Comparison of ENCODE assay signal across 14 mouse cellular contexts in the genomic region with DNA sequence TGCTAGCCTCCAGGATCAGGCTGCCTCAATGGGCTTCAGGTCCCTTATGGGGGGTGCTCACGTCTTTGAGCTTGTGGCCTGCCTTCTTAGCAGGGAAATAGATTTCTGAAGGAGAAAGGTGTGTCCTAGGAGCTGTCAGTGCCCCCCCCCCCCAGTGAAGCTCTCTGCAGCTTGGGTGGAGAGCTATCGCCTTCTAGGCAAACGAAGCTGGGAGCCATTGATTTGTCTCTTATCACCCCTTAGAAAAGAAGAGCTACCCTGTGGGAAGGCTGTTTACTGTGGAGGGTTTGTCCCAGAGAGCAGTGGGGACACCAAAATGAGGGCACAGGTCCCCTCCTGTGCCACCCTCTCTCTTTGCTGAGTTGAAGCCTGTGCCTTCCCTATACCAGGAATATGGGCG. TPM values are rescaled to one million over a fixed set of nuclear protein-coding genes. Genes with fewer than 3 reads are reported as not detected.
DNase-seq lines count a peak whose midpoint lies in the region; ATAC-seq lines count a peak whose summit lies in the region.
"Had no signal": no experiment of that assay in that cellular context is flagged by ENCODE, and none has a peak within 500 bp of the region (broad histone marks: within the 10 kb centered on the region; RNA-seq: fewer than 3 reads in every experiment).

No protein-coding gene starts in this region.

- no peak for ATAC-seq in heart, embryonic 15.5 days (replicated peaks; ENCODE audit: insufficient number of reproducible peaks, insufficient read depth, low FRiP score, low read depth)
- ATAC-seq in liver, embryonic 15.5 days (ENCODE audit: insufficient read depth), result peak; percentile 74
- ATAC-seq in midbrain, embryonic 16.5 days, result no peak
- ATAC-seq in erythroid progenitor cell, adult 5-6 weeks (replicated peaks; ENCODE audit: low FRiP score, poor library complexity, severe bottlenecking), result no peak

- WGBS in heart, embryonic 15.5 days, result 83% methylated on average over 4 of the region's 4 CpGs
- WGBS in liver, embryonic 15.5 days (ENCODE audit: insufficient replicate concordance), result 37% methylated on average over 4 of the region's 4 CpGs
- 44% methylated on average over 4 of the region's 4 CpGs for WGBS in midbrain, embryonic 16.5 days

- H3K4me2 ChIP-seq in heart, embryonic 15.5 days, result no peak overlapping the region
- peak overlapping the region; percentile 53 for H3K4me2 ChIP-seq in liver, embryonic 15.5 days
- 0 out of 2 replicates have a peak overlapping the region, but pooled peaks have one; percentile 14 for H3K4me2 ChIP-seq in midbrain, embryonic 16.5 days (ENCODE audit: low read length)
- H3K4me2 ChIP-seq: hindbrain, embryonic 15.5 days; limb, embryonic 13.5 days had no signal

- no peak overlapping the region for H3K4me3 ChIP-seq in heart, embryonic 15.5 days
- peak overlapping the region; percentile 27 for H3K4me3 ChIP-seq in erythroblast, embryonic 14.5 days (replicated peaks)
- H3K4me3 ChIP-seq in liver, embryonic 15.5 days (replicated peaks), result no peak overlapping the region; the same call in 1 of the 2 replicates
- no peak overlapping the region for H3K4me3 ChIP-seq in midbrain, embryonic 16.5 days (ENCODE audit: low read depth, low read length)
- H3K4me3 ChIP-seq: hindbrain, embryonic 15.5 days; limb, embryonic 13.5 days had no signal

- H3K27ac ChIP-seq in heart, embryonic 15.5 days, result peak overlapping the region; percentile 7; the same call in 1 of the 2 replicates
- H3K27ac ChIP-seq in liver, embryonic 15.5 days (replicated peaks), result peak overlapping the region; percentile 75
- H3K27ac ChIP-seq in midbrain, embryonic 16.5 days (ENCODE audit: low read length), result peak overlapping the region; percentile 78
- H3K27ac ChIP-seq: hindbrain, embryonic 15.5 days; kidney, postnatal 0 days; limb, embryonic 13.5 days had no signal

- H3K27me3 ChIP-seq in heart, embryonic 15.5 days, result no peaks in the 10 kb centered on the region
- peaks cover 17% of the 10 kb centered on the region for H3K27me3 ChIP-seq in erythroblast, embryonic 14.5 days (ENCODE audit: control insufficient read depth)
- peaks cover 18% of the 10 kb centered on the region for H3K27me3 ChIP-seq in liver, embryonic 15.5 days
- H3K27me3 ChIP-seq in midbrain, embryonic 16.5 days (ENCODE audit: control insufficient read depth, insufficient read depth, low read depth, low read length), result no peaks in the 10 kb centered on the region
- H3K27me3 ChIP-seq: hindbrain, embryonic 15.5 days; limb, embryonic 13.5 days had no signal

- H3K9ac ChIP-seq in heart, embryonic 15.5 days, result no peak overlapping the region
- 0 out of 2 replicates have a peak overlapping the region, but pooled peaks have one; percentile 26 for H3K9ac ChIP-seq in liver, embryonic 15.5 days
- peak overlapping the region; percentile 30; the same call in 1 of the 2 replicates for H3K9ac ChIP-seq in midbrain, embryonic 16.5 days (ENCODE audit: low read depth, low read length)
- H3K9ac ChIP-seq: hindbrain, embryonic 15.5 days; limb, embryonic 13.5 days had no signal

- H3K4me1 ChIP-seq in heart, embryonic 15.5 days (replicated peaks), result peaks cover 59% of the 10 kb centered on the region
- peaks cover 43% of the 10 kb centered on the region for H3K4me1 ChIP-seq in erythroblast, embryonic 14.5 days (ENCODE audit: control insufficient read depth)
- H3K4me1 ChIP-seq in liver, embryonic 15.5 days (replicated peaks), result peaks cover 66% of the 10 kb centered on the region
- peaks cover 59% of the 10 kb centered on the region for H3K4me1 ChIP-seq in midbrain, embryonic 16.5 days (ENCODE audit: control insufficient read depth, insufficient read depth, low read length)

- no peaks in the 10 kb centered on the region for H3K36me3 ChIP-seq in heart, embryonic 15.5 days
- no peaks in the 10 kb centered on the region for H3K36me3 ChIP-seq in erythroblast, embryonic 14.5 days (ENCODE audit: control insufficient read depth)
- H3K36me3 ChIP-seq in liver, embryonic 15.5 days (replicated peaks), result no peaks in the 10 kb centered on the region
- H3K36me3 ChIP-seq in midbrain, embryonic 16.5 days (ENCODE audit: control insufficient read depth, insufficient read depth, low read length), result no peaks in the 10 kb centered on the region
- H3K36me3 ChIP-seq: hindbrain, embryonic 15.5 days; limb, embryonic 13.5 days had no signal

- no peaks in the 10 kb centered on the region for H3K9me3 ChIP-seq in heart, embryonic 15.5 days (replicated peaks)
- H3K9me3 ChIP-seq in erythroblast, embryonic 14.5 days (ENCODE audit: control insufficient read depth, low read length), result no peaks in the 10 kb centered on the region
- no peaks in the 10 kb centered on the region for H3K9me3 ChIP-seq in liver, embryonic 15.5 days (replicated peaks)
- H3K9me3 ChIP-seq in midbrain, embryonic 16.5 days (replicated peaks; ENCODE audit: control insufficient read depth, low read length, poor library complexity, severe bottlenecking), result no peaks in the 10 kb centered on the region
- H3K9me3 ChIP-seq: hindbrain, embryonic 15.5 days; limb, embryonic 13.5 days had no signal

- no peak for DNase-seq in heart, postnatal 4 days
- no peak for DNase-seq in gastrocnemius, adult 18-20 months (ENCODE audit: low spot score)
- DNase-seq: cerebellum, postnatal 10 days; lung, postnatal 14 days; right cerebral cortex, postnatal 14 days; thymus, postnatal 25 days had no signal

RNA-seq across cellular contexts. Expression of a gene that starts 16.5 kb away (rescaled TPM):
- polyA plus RNA-seq in heart, embryonic 15.5 days (2015; fragmentation: Nextera tagmentation; extraction: Ambion mirVana), result 12.4 and 13.1 TPM in 2 replicates
- total RNA-seq in heart, postnatal 4 days (2021), result 10 to 100 TPM; 20.3 to 23.2 TPM
- 0.01 TPM in 1 of 2 replicates, not detected in the other for polyA plus RNA-seq in erythroblast, embryonic 14.5 days (2012)
- polyA plus RNA-seq in liver, embryonic 15.5 days (2015; fragmentation: Nextera tagmentation; extraction: Ambion mirVana), result 0.74 and 0.88 TPM in 2 replicates
- 17.8 and 19.7 TPM in 2 replicates for polyA plus RNA-seq in midbrain, embryonic 16.5 days (2015; fragmentation: Nextera tagmentation; extraction: Ambion mirVana)
- 1 to 10 TPM in 1 of 2 experiments, under 1 TPM in 1; 0.96 to 1.1 TPM for total RNA-seq in gastrocnemius, adult 18-20 months (2021)
- 0.42 and 1.1 TPM in 2 replicates for total RNA-seq in erythroid progenitor cell, adult 5-6 weeks (2015; ENCODE audit: low replicate concordance)
- not detected in 2 replicates for total RNA-seq in erythroid progenitor cell, adult 5-6 weeks (2017; ENCODE audit: low replicate concordance)

RNA-seq across cellular contexts. Expression of a gene that starts 19.1 kb away (rescaled TPM):
- polyA plus RNA-seq in heart, embryonic 15.5 days (2015; fragmentation: Nextera tagmentation; extraction: Ambion mirVana), result 17.2 and 20.5 TPM in 2 replicates
- 10 to 100 TPM; 15.0 to 17.4 TPM for total RNA-seq in heart, postnatal 4 days (2021)
- 1.1 and 1.4 TPM in 2 replicates for polyA plus RNA-seq in erythroblast, embryonic 14.5 days (2012)
- 10.9 and 11.6 TPM in 2 replicates for polyA plus RNA-seq in liver, embryonic 15.5 days (2015; fragmentation: Nextera tagmentation; extraction: Ambion mirVana)
- 12.5 and 14.0 TPM in 2 replicates for polyA plus RNA-seq in midbrain, embryonic 16.5 days (2015; fragmentation: Nextera tagmentation; extraction: Ambion mirVana)
- 1 to 10 TPM; 4.6 to 5.6 TPM for total RNA-seq in gastrocnemius, adult 18-20 months (2021)
- total RNA-seq in erythroid progenitor cell, adult 5-6 weeks (2015; ENCODE audit: low replicate concordance), result not detected in 2 replicates
- 1.1 and 6.3 TPM in 2 replicates for total RNA-seq in erythroid progenitor cell, adult 5-6 weeks (2017; ENCODE audit: low replicate concordance)

RNA-seq across cellular contexts. Expression of a gene that starts 31.5 kb away (rescaled TPM):
- 14.4 and 17.5 TPM in 2 replicates for polyA plus RNA-seq in heart, embryonic 15.5 days (2015; fragmentation: Nextera tagmentation; extraction: Ambion mirVana)
- 1 to 10 TPM; 8.1 to 8.7 TPM for total RNA-seq in heart, postnatal 4 days (2021)
- 0.13 and 0.47 TPM in 2 replicates for polyA plus RNA-seq in erythroblast, embryonic 14.5 days (2012)
- 9.2 and 10.2 TPM in 2 replicates for polyA plus RNA-seq in liver, embryonic 15.5 days (2015; fragmentation: Nextera tagmentation; extraction: Ambion mirVana)
- 13.3 and 14.5 TPM in 2 replicates for polyA plus RNA-seq in midbrain, embryonic 16.5 days (2015; fragmentation: Nextera tagmentation; extraction: Ambion mirVana)
- 1 to 10 TPM; 2.5 to 2.8 TPM for total RNA-seq in gastrocnemius, adult 18-20 months (2021)
- total RNA-seq in erythroid progenitor cell, adult 5-6 weeks (2015; ENCODE audit: low replicate concordance), result 4.2 and 15.1 TPM in 2 replicates
- 1.9 and 4.2 TPM in 2 replicates for total RNA-seq in erythroid progenitor cell, adult 5-6 weeks (2017; ENCODE audit: low replicate concordance)

RNA-seq across cellular contexts. Expression of a gene that starts 40.8 kb away (rescaled TPM):
- 11.0 and 18.0 TPM in 2 replicates for polyA plus RNA-seq in heart, embryonic 15.5 days (2015; fragmentation: Nextera tagmentation; extraction: Ambion mirVana)
- total RNA-seq in heart, postnatal 4 days (2021), result 10 to 100 TPM; 42.6 to 49.5 TPM
- polyA plus RNA-seq in erythroblast, embryonic 14.5 days (2012), result 0.02 and 0.06 TPM in 2 replicates
- 1.3 and 1.5 TPM in 2 replicates for polyA plus RNA-seq in liver, embryonic 15.5 days (2015; fragmentation: Nextera tagmentation; extraction: Ambion mirVana)
- 1.3 and 1.8 TPM in 2 replicates for polyA plus RNA-seq in midbrain, embryonic 16.5 days (2015; fragmentation: Nextera tagmentation; extraction: Ambion mirVana)
- total RNA-seq in gastrocnemius, adult 18-20 months (2021), result 1 to 10 TPM; 1.8 to 6.6 TPM
- not detected in 2 replicates for total RNA-seq in erythroid progenitor cell, adult 5-6 weeks (2015; ENCODE audit: low replicate concordance)
- not detected in 2 replicates for total RNA-seq in erythroid progenitor cell, adult 5-6 weeks (2017; ENCODE audit: low replicate concordance)

Comparison
In these comparisons a context has a peak if more than half of its experiments do, and no peak if none do; other contexts are left out.
1. H3K27ac ChIP-seq: peak in every context shown above with its lines; median percentile 78 in midbrain, embryonic 16.5 days; 75 in liver, embryonic 15.5 days; 7 in heart, embryonic 15.5 days.